Mouse (Mus musculus) layer of hippocampus, adult 9-11 months (tissue): Measurements from ENCODE around the gene Dnajc15.

ENCODE experiments used
- DNase-seq: peaks from one replicate; pipeline ENCODE4 v3.0.0; 2022

Gene Dnajc15

GRCm38 (mm10) chr14:77859894-77860293, 15.0 kb downstream of the Dnajc15 start:
- no peak for DNase-seq

GRCm38 (mm10) chr14:77853951-77854350, 21.0 kb downstream of the Dnajc15 start:
- DNase-seq, result no peak

GRCm38 (mm10) chr14:77849852-77850251, 25.1 kb downstream of the Dnajc15 start:
- DNase-seq, result no peak

- peak; percentile 61 for DNase-seq
Measured at GRCm38 (mm10) chr14:77848349-77848748, 26.6 kb downstream of the Dnajc15 start.

GRCm38 (mm10) chr14:77846206-77846605, 28.7 kb downstream of the Dnajc15 start:
- no peak for DNase-seq

- no peak for DNase-seq
Measured at GRCm38 (mm10) chr14:77845479-77845878, 29.4 kb downstream of the Dnajc15 start.

- no peak for DNase-seq
Measured at GRCm38 (mm10) chr14:77840574-77840973, 34.4 kb downstream of the Dnajc15 start.

GRCm38 (mm10) chr14:77840078-77840477, 34.8 kb downstream of the Dnajc15 start:
- DNase-seq, result peak; percentile 49

GRCm38 (mm10) chr14:77836794-77837193, 38.1 kb downstream of the Dnajc15 start:
- no peak for DNase-seq

GRCm38 (mm10) chr14:77832359-77832758, 42.6 kb downstream of the Dnajc15 start:
- no peak for DNase-seq

- DNase-seq, result no peak
Measured at GRCm38 (mm10) chr14:77831936-77832335, 43.0 kb downstream of the Dnajc15 start.

GRCm38 (mm10) chr14:77829673-77830072, 45.3 kb downstream of the Dnajc15 start:
- DNase-seq, result no peak

GRCm38 (mm10) chr14:77825891-77826290, 49.0 kb downstream of the Dnajc15 start:
- no peak for DNase-seq

GRCm38 (mm10) chr14:77825121-77825520, 49.8 kb downstream of the Dnajc15 start:
- DNase-seq, result no peak

GRCm38 (mm10) chr14:77819841-77820240, 55.1 kb downstream of the Dnajc15 start:
- DNase-seq, result no peak

GRCm38 (mm10) chr14:77817561-77817960, 57.4 kb downstream of the Dnajc15 start:
- DNase-seq, result peak; percentile 80

GRCm38 (mm10) chr14:77814935-77815334, 60.0 kb downstream of the Dnajc15 start:
- DNase-seq, result no peak

- DNase-seq, result no peak
Measured at GRCm38 (mm10) chr14:77812890-77813289, 62.0 kb downstream of the Dnajc15 start.

- DNase-seq, result no peak
Measured at GRCm38 (mm10) chr14:77811466-77811865, 63.5 kb downstream of the Dnajc15 start.

- DNase-seq, result no peak
Measured at GRCm38 (mm10) chr14:77807836-77808235, 67.1 kb downstream of the Dnajc15 start.

- DNase-seq, result no peak
Measured at GRCm38 (mm10) chr14:77806345-77806744, 68.6 kb downstream of the Dnajc15 start.

GRCm38 (mm10) chr14:77802268-77802630, 72.7 kb downstream of the Dnajc15 start:
- no peak for DNase-seq

- no peak for DNase-seq
Measured at GRCm38 (mm10) chr14:77801571-77802267, 73.2 kb downstream of the Dnajc15 start.

- DNase-seq, result no peak
Measured at GRCm38 (mm10) chr14:77796506-77796905, 78.4 kb downstream of the Dnajc15 start.

GRCm38 (mm10) chr14:77795240-77795639, 79.7 kb downstream of the Dnajc15 start:
- DNase-seq, result no peak
